Mouse (Mus musculus) myocyte (in vitro differentiated cells): ENCODE measurements around the gene Nrip1.

Experiments
- CEBPB ChIP-seq: IDR thresholded peaks from 2 replicates; pipeline ENCODE4 v1.6.1; 2011; ENCODE audit warnings: mild to moderate bottlenecking, moderate library complexity; ENCODE audit not compliant: poor library complexity, insufficient read depth, severe bottlenecking
- E2F4 ChIP-seq: IDR thresholded peaks from one replicate; pipeline ENCODE4 v1.6.1; 2011; ENCODE audit warnings: mild to moderate bottlenecking, control low read depth, moderate library complexity; ENCODE audit not compliant: insufficient read depth
- MAX ChIP-seq: IDR thresholded peaks from one replicate; pipeline ENCODE4 v1.6.1; 2011; ENCODE audit warnings: low read depth, mild to moderate bottlenecking, control low read depth
- MYOD1 ChIP-seq, 3 experiments: IDR thresholded peaks; one replicate each; pipeline ENCODE4 v1.6.1; 2011; ENCODE audit warnings: control low read depth in 2 of 3, low read depth in 2 of 3, mild to moderate bottlenecking in 2 of 3, moderate library complexity in 1 of 3; ENCODE audit not compliant: insufficient read length in 2 of 3, control insufficient read depth in 1 of 3
- MYOG ChIP-seq, 3 experiments: IDR thresholded peaks; one replicate each; pipeline ENCODE4 v1.6.1; 2011; ENCODE audit warnings: control low read depth in 2 of 3, low read depth in 2 of 3, mild to moderate bottlenecking in 2 of 3; ENCODE audit not compliant: insufficient read length in 2 of 3, control insufficient read depth in 1 of 3, insufficient read depth in 1 of 3
- POLR2A ChIP-seq: IDR thresholded peaks from one replicate; pipeline ENCODE4 v1.6.1; 2011; ENCODE audit warnings: low read depth, mild to moderate bottlenecking, control low read depth, moderate library complexity; ENCODE audit not compliant: insufficient read length
- SRF ChIP-seq: IDR thresholded peaks from one replicate; pipeline ENCODE4 v1.6.1; 2011; ENCODE audit warnings: low read depth; ENCODE audit not compliant: control insufficient read depth, insufficient read length
- TCF12 ChIP-seq: IDR thresholded peaks from one replicate; pipeline ENCODE4 v1.6.1; 2011; ENCODE audit warnings: mild to moderate bottlenecking, control low read depth; ENCODE audit not compliant: poor library complexity, insufficient read depth, severe bottlenecking
- USF1 ChIP-seq: IDR thresholded peaks from one replicate; pipeline ENCODE4 v1.6.1; 2011; ENCODE audit warnings: low read depth, mild to moderate bottlenecking, control low read depth, moderate library complexity

DNA sequence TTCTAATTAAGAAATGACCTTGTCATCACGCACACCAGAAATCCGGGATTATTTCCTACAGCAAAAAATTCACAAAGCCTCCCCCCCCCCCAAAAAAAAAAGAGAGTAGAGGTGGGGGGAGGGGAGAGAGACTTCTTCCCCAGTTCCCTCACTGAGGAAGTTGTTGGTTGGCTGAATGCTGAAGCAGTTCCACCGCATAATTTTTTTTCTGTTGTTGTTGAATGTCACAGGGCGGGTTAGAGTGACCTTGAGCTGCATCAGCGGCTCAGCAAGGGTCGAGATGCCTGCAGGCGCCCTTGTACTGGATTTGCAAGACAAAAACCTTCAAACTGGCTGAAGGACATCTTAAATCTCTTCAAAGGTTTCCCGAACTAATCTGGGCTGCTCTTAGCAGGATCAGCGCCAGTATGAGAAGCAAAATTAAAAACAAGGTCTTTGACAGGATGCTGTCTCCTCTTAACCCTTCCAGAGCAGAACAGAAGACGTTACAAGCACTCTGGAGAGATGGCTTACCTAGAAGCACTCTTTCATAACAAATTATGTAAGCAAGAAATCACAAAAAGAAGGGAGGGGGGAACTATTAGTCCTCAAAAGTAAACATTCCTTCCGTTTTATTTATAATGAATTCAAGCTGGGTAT, 52.0 kb downstream of the Nrip1 start:
- TF ChIP-seq POLR2A, result no peak
- TF ChIP-seq E2F4, result no peak
- no peak for TF ChIP-seq TCF12
- TF ChIP-seq USF1, result no peak
- no peak for TF ChIP-seq MYOD1 (IDR thresholded peaks at IDR 0.05; ENCODE audit: control insufficient read depth in 1 of 3, insufficient read length in 2 of 3, low read depth in 2 of 3)
- no peak for TF ChIP-seq CEBPB
- TF ChIP-seq MAX, result no peak
- no peak for TF ChIP-seq MYOG (IDR thresholded peaks at IDR 0.05; ENCODE audit: control insufficient read depth in 1 of 3, insufficient read depth in 1 of 3, insufficient read length in 2 of 3, low read depth in 2 of 3)
- TF ChIP-seq SRF, result no peak
